ENCODE assay signal across 29 mouse cellular contexts in genomic region chr14:93085646-93086045, GRCm38 (mm10).
DNase-seq lines count a peak whose midpoint lies in the region; ATAC-seq and TF ChIP-seq lines count a peak whose summit lies in the region.
"Had no signal": no experiment of that assay in that cellular context is flagged by ENCODE, and none has a peak within 500 bp of the region (broad histone marks: within the 10 kb centered on the region; RNA-seq: fewer than 3 reads in every experiment).

No protein-coding gene starts in this region.

- no peak for TF ChIP-seq CTCF in brain, embryonic 14.5 days (IDR thresholded peaks at IDR 0.05; ENCODE audit: borderline replicate concordance, extremely low read depth, insufficient read depth, insufficient read length)

- no peak overlapping the region for H3K4me3 ChIP-seq in midbrain, embryonic 10.5 days
- H3K4me3 ChIP-seq in kidney, embryonic 15.5 days (replicated peaks): no peak overlapping the region
- H3K4me3 ChIP-seq: embryonic facial prominence, embryonic 13.5 days; embryonic facial prominence, embryonic 15.5 days; erythroblast, embryonic 14.5 days; forebrain, embryonic 10.5 days; forebrain, embryonic 12.5 days; forebrain, embryonic 15.5 days had no signal

- 83% methylated on average over 2 of the region's 2 CpGs for WGBS in midbrain, embryonic 10.5 days
- 87% methylated on average over 2 of the region's 2 CpGs for WGBS in kidney, embryonic 15.5 days

- peaks cover 13% of the 10 kb centered on the region for H3K4me1 ChIP-seq in midbrain, embryonic 10.5 days
- no peaks in the 10 kb centered on the region for H3K4me1 ChIP-seq in kidney, embryonic 15.5 days
- H3K4me1 ChIP-seq: embryonic facial prominence, embryonic 13.5 days; embryonic facial prominence, embryonic 15.5 days had no signal

- no peak overlapping the region for H3K4me2 ChIP-seq in kidney, embryonic 15.5 days
- H3K4me2 ChIP-seq: embryonic facial prominence, embryonic 13.5 days; embryonic facial prominence, embryonic 15.5 days; forebrain, embryonic 12.5 days; forebrain, embryonic 15.5 days had no signal

- no peak overlapping the region for H3K27ac ChIP-seq in midbrain, embryonic 10.5 days (replicated peaks)
- no peak overlapping the region for H3K27ac ChIP-seq in kidney, embryonic 15.5 days
- H3K27ac ChIP-seq: embryonic facial prominence, embryonic 13.5 days; embryonic facial prominence, embryonic 15.5 days; forebrain, embryonic 10.5 days; forebrain, embryonic 12.5 days; forebrain, embryonic 15.5 days had no signal

- no peaks in the 10 kb centered on the region for H3K27me3 ChIP-seq in midbrain, embryonic 10.5 days (ENCODE audit: low read depth, poor library complexity, severe bottlenecking)
- H3K27me3 ChIP-seq in kidney, embryonic 15.5 days: no peaks in the 10 kb centered on the region
- H3K27me3 ChIP-seq: CH12.LX; embryonic facial prominence, embryonic 13.5 days; embryonic facial prominence, embryonic 15.5 days; forebrain, embryonic 12.5 days; forebrain, embryonic 15.5 days; Patski had no signal

- ATAC-seq in frontal cortex, adult (ENCODE audit: low TSS enrichment): peak; percentile 41; the same call in 1 of the 2 replicates
- no peak for ATAC-seq in kidney, embryonic 15.5 days (replicated peaks; ENCODE audit: low FRiP score)
- ATAC-seq: activated CD4-positive, CD25-positive, alpha-beta regulatory T cell, adult 4 months; CD4-positive, CD25-positive, alpha-beta regulatory T cell, adult 4 months; forebrain, embryonic 15.5 days; Patski had no signal

- no peaks in the 10 kb centered on the region for H3K9me3 ChIP-seq in midbrain, embryonic 10.5 days (replicated peaks)
- no peaks in the 10 kb centered on the region for H3K9me3 ChIP-seq in kidney, embryonic 15.5 days (replicated peaks)
- H3K9me3 ChIP-seq: embryonic facial prominence, embryonic 13.5 days; embryonic facial prominence, embryonic 15.5 days; forebrain, embryonic 10.5 days; forebrain, embryonic 12.5 days; forebrain, embryonic 15.5 days had no signal

- no peak for TF ChIP-seq POLR2A in brain, embryonic 14.5 days (IDR thresholded peaks at IDR 0.05; ENCODE audit: borderline replicate concordance, extremely low read depth, insufficient read depth, insufficient read length, poor library complexity, severe bottlenecking)

- no peak overlapping the region for H3K9ac ChIP-seq in kidney, embryonic 15.5 days
- H3K9ac ChIP-seq: embryonic facial prominence, embryonic 13.5 days; embryonic facial prominence, embryonic 15.5 days; forebrain, embryonic 12.5 days; forebrain, embryonic 15.5 days had no signal

- no peak for DNase-seq in frontal cortex, postnatal 10 days (ENCODE audit: low spot score in 2 of 2)
- peak; percentile 40 for DNase-seq in 3T3-L1 (ENCODE audit: low read depth, low spot score)
- peak; percentile 37 for DNase-seq in adipocyte (ENCODE audit: low spot score)
- peak; percentile 75 for DNase-seq in brain, embryonic 14.5 days (ENCODE audit: low read depth)
- DNase-seq in midbrain, embryonic 10.5 days (ENCODE audit: low spot score): no peak
- DNase-seq: adrenal gland, adult 2 months; adrenal gland, postnatal 10 days; adrenal gland, postnatal 25 days; B cell, adult 2 months; cerebellum, adult 11 months; cerebellum, adult 18-20 months; cerebellum, adult 8-10 months; cerebellum, adult 9-11 months; cerebellum, postnatal 14 days; cerebellum, postnatal 36 days; embryo, embryonic 11 days had no signal

- no peaks in the 10 kb centered on the region for H3K36me3 ChIP-seq in midbrain, embryonic 10.5 days
- H3K36me3 ChIP-seq in kidney, embryonic 15.5 days: no peaks in the 10 kb centered on the region
- H3K36me3 ChIP-seq: embryonic facial prominence, embryonic 13.5 days; embryonic facial prominence, embryonic 15.5 days; forebrain, embryonic 10.5 days; forebrain, embryonic 12.5 days; forebrain, embryonic 15.5 days; G1E had no signal

Comparison
In these comparisons a context has a peak if more than half of its experiments do, and no peak if none do; other contexts are left out.
1. DNase-seq: peak in 3T3-L1 (single experiment), adipocyte (single experiment) and brain, embryonic 14.5 days (single experiment); none in frontal cortex, postnatal 10 days (0 of 2) and midbrain, embryonic 10.5 days (single experiment).